Mouse (Mus musculus): Measurements from ENCODE around the gene Ubxn10. TPM values are rescaled to one million over a fixed set of nuclear protein-coding genes. Genes with fewer than 3 reads are reported as not detected.

The Ubxn10 gene
- total RNA-seq, 2 experiments from 2014 or later = 1.4 to 1.5 TPM

GRCm38 (mm10) chr4:138672160-138672559 is 64.8 kb downstream of the Ubxn10 start:
- DNase-seq (ENCODE audit: extremely low spot score in 1 of 2, low spot score in 2 of 2) = no peak
- no peak for TF ChIP-seq CTCF (IDR thresholded peaks at IDR 0.05)
- Histone ChIP-seq H3K27ac (no peak overlapping the region), H3K4me3 (no peak overlapping the region)
- intact Hi-C loops (cut with DNase I) = no loop called here

GRCm38 (mm10) chr4:138670093-138670889 is 66.7 kb downstream of the Ubxn10 start:
- no peak for TF ChIP-seq CTCF (IDR thresholded peaks at IDR 0.05)
- H3K27ac ChIP-seq = no peak overlapping the region
- no peak for DNase-seq (ENCODE audit: extremely low spot score in 1 of 2, low spot score in 2 of 2)
- intact Hi-C loops (cut with DNase I) = no loop called here
- no peak overlapping the region for H3K4me3 ChIP-seq

- no peak overlapping the region; the same call in 1 of the 2 replicates for H3K27ac ChIP-seq
- no peak for DNase-seq (ENCODE audit: extremely low spot score in 1 of 2, low spot score in 2 of 2)
- H3K4me3 ChIP-seq = no peak overlapping the region
- no peak for TF ChIP-seq CTCF (IDR thresholded peaks at IDR 0.05)
- intact Hi-C loops (cut with DNase I) = no loop called here
Observed at GRCm38 (mm10) chr4:138666521-138666920, 70.4 kb downstream of the Ubxn10 start.

GRCm38 (mm10) chr4:138659936-138660602 is 76.9 kb downstream of the Ubxn10 start:
- H3K27ac ChIP-seq = peak overlapping the region; percentile 83
- no peak overlapping the region for H3K4me3 ChIP-seq
- intact Hi-C loops (cut with DNase I) = loop anchor here (2.0 to 5.0 kb wide), 3 partner anchors 31 to 78 kb away; no protein-coding TSS in a partner anchor
- no peak for TF ChIP-seq CTCF (IDR thresholded peaks at IDR 0.05)
- peak in 1 of 2 experiments; percentile 62 for DNase-seq (ENCODE audit: extremely low spot score in 1 of 2, low spot score in 2 of 2)

Other genes with a start within 250 kb of the Ubxn10 start
- 1 to 10 TPM; 4.9 to 6.0 TPM for gene Vwa5b1, start 101.3 kb downstream of the Ubxn10 start, total RNA-seq (2021)
- not detected for gene Pla2g2c, start 12.4 kb downstream of the Ubxn10 start, total RNA-seq (2021)
- not detected for gene Pla2g2f, start 20.5 kb upstream of the Ubxn10 start, total RNA-seq (2021)
- under 1 TPM; 0.42 to 0.97 TPM for gene Pla2g2d, start 38.6 kb upstream of the Ubxn10 start, total RNA-seq (2021)
- gene Pla2g5, start 126.3 kb upstream of the Ubxn10 start, total RNA-seq (2021) = 1 to 10 TPM; 4.5 to 4.7 TPM
- not detected for gene Gm13030, start 136.8 kb upstream of the Ubxn10 start, total RNA-seq (2021)
- not detected for gene Pla2g2e, start 140.8 kb upstream of the Ubxn10 start, total RNA-seq (2021)
- 10 to 100 TPM; 20.3 to 20.4 TPM for gene Otud3, start 176.8 kb upstream of the Ubxn10 start, total RNA-seq (2021)
- gene Rnf186, start 229.9 kb upstream of the Ubxn10 start, total RNA-seq (2021) = not detected
- 1 to 10 TPM; 2.0 to 3.7 TPM for gene Tmco4, start 235.7 kb upstream of the Ubxn10 start, total RNA-seq (2021)